Mouse (Mus musculus) midbrain, postnatal 0 days (tissue): ENCODE results near the gene Glb1l. TPM values are rescaled to one million over a fixed set of nuclear protein-coding genes. Genes with fewer than 3 reads are reported as not detected.
"Not testable (repeated sequence)": the region's sequence is repeated elsewhere in the genome, so short reads cannot be mapped to it uniquely, and the experiment has no call there.

Source experiments
- ATAC-seq: fragments of 200-750 bp; cut with Nextera tagmentation; 2 replicates; pipeline ENCODE4 v1.8.0; 2017; ENCODE audit warnings: moderate number of reproducible peaks, mild to moderate bottlenecking, moderate TSS enrichment, moderate library complexity; ENCODE audit not compliant: low FRiP score
- DNase-seq: peaks from one replicate; pipeline ENCODE4 v3.0.0-alpha.2; 2015; ENCODE audit warnings: low spot score
- H3K27ac ChIP-seq: fragments of 300-500 bp; sonication (generic); 2 replicates; pipeline ENCODE4 v1.5.1; 2014; ENCODE audit warnings: low read depth, mild to moderate bottlenecking, low read length, mixed read lengths
- H3K27me3 ChIP-seq: fragments of 300-500 bp; sonication (generic); 2 replicates; pipeline ENCODE4 v1.6.1; 2014; ENCODE audit warnings: low read length, control low read depth, mixed read lengths; ENCODE audit not compliant: insufficient read depth
- H3K36me3 ChIP-seq: fragments of 300-500 bp; sonication (generic); 2 replicates; pipeline ENCODE4 v1.6.1; 2014; ENCODE audit warnings: low read length, control low read depth, mixed read lengths; ENCODE audit not compliant: insufficient read depth
- H3K4me1 ChIP-seq: fragments of 300-500 bp; sonication (generic); 2 replicates; pipeline ENCODE4 v1.6.1; 2014; ENCODE audit warnings: mild to moderate bottlenecking, control low read depth, antibody characterized with exemption, low read length, mixed read lengths; ENCODE audit not compliant: insufficient read depth
- H3K4me2 ChIP-seq: fragments of 300-500 bp; sonication (generic); 2 replicates; pipeline ENCODE4 v1.6.1; 2014; ENCODE audit warnings: low read depth, mild to moderate bottlenecking, low read length, mixed read lengths; ENCODE audit not compliant: poor library complexity, severe bottlenecking
- H3K4me3 ChIP-seq: fragments of 300-500 bp; sonication (generic); 2 replicates; pipeline ENCODE4 v1.5.1; 2014; ENCODE audit warnings: low read depth, mild to moderate bottlenecking, low read length, moderate library complexity
- H3K9ac ChIP-seq: fragments of 300-500 bp; sonication (generic); replicated peaks from 2 replicates; pipeline ENCODE4 v1.6.1; 2014; ENCODE audit warnings: mild to moderate bottlenecking, low read length, moderate library complexity, mixed read lengths; ENCODE audit not compliant: poor library complexity, severe bottlenecking
- H3K9me3 ChIP-seq: fragments of 300-500 bp; sonication (generic); 2 replicates; pipeline ENCODE4 v1.6.1; 2016; ENCODE audit warnings: low read length, control low read depth
- CTCF ChIP-seq: IDR thresholded peaks from 2 replicates; pipeline ENCODE4 v1.5.1; 2016; ENCODE audit warnings: antibody characterized with exemption, mild to moderate bottlenecking
- WGBS: fragments of 180-500 bp; shearing (Covaris S2); extraction: QIAGEN DNeasy Blood & Tissue Kit; methylation state at CpG from one replicate; pipeline ENCODE4 v1.1.7; 2014; 5-methylcytosine and 5-hydroxymethylcytosine counted together
- polyA plus RNA-seq: library from polyadenylated mRNA; unstranded; fragments of >200 nt; fragmentation: Nextera tagmentation; extraction: Ambion mirVana; gene quantifications from 2 replicates; pipeline ENCODE4 v1.2.1, GENCODE M21; 2015
- total RNA-seq: library from RNA; depleted of rRNA; stranded (reverse); fragments of >200 nt; gene quantifications from 2 replicates; pipeline ENCODE4 v1.2.3, GENCODE M21; 2014

The Glb1l gene
- total and polyA plus RNA-seq, 2 experiments from 2014 or later: 18.3 to 18.4 TPM

GRCm38 (mm10) chr1:75234606-75235005 lies 24.0 kb upstream of the Glb1l start:
- H3K4me3 ChIP-seq: no peak overlapping the region
- no peaks in the 10 kb centered on the region for H3K9me3 ChIP-seq
- peak overlapping the region; percentile 12; the same call in 1 of the 2 replicates for H3K4me2 ChIP-seq
- H3K27ac ChIP-seq: no peak overlapping the region
- DNase-seq (peak; percentile 87), ATAC-seq (no peak)
- no peaks in the 10 kb centered on the region for H3K4me1 ChIP-seq
- WGBS: under 1% methylated on average over 8 of the region's 8 CpGs
- peak; percentile 78 for TF ChIP-seq CTCF
- 0 out of 2 replicates have a peak overlapping the region, but pooled peaks have one; percentile 42 for H3K9ac ChIP-seq
- peaks cover 6% of the 10 kb centered on the region; the same call in 1 of the 2 replicates for H3K36me3 ChIP-seq
- no peaks in the 10 kb centered on the region for H3K27me3 ChIP-seq

GRCm38 (mm10) chr1:75232489-75232888 lies 21.9 kb upstream of the Glb1l start:
- DNase-seq, H3K27ac ChIP-seq, H3K9ac ChIP-seq, H3K4me2 ChIP-seq, ATAC-seq, H3K4me3 ChIP-seq, H3K27me3 ChIP-seq, H3K4me1 ChIP-seq, H3K9me3 ChIP-seq, H3K36me3 ChIP-seq: not testable (repeated sequence)
- 71% methylated on average over 4 of the region's 4 CpGs for WGBS

- Histone ChIP-seq H3K27me3 (no peaks in the 10 kb centered on the region), H3K4me1 (no peaks in the 10 kb centered on the region), H3K9me3 (no peaks in the 10 kb centered on the region), H3K9ac (no peak within 1 kb of the TSS), H3K27ac (no peak within 1 kb of the TSS), H3K4me3 (no peak within 1 kb of the TSS), H3K4me2 (no peak within 1 kb of the TSS), H3K36me3 (no peaks in the 10 kb centered on the region)
- no peak for TF ChIP-seq CTCF
- DNase-seq (no peak), ATAC-seq (no peak)
- WGBS: 74% methylated on average over 5 of the region's 5 CpGs
These were observed 21.1 kb upstream of the Glb1l start, which contains the start of gene A630095N17Rik for GRCm38 (mm10) chr1:75231664-75232152. A630095N17Rik (minus strand) TSS chr1:75232102.

- H3K9me3 ChIP-seq: no peaks in the 10 kb centered on the region
- no peak overlapping the region for H3K9ac ChIP-seq
- no peaks in the 10 kb centered on the region for H3K27me3 ChIP-seq
- no peak for TF ChIP-seq CTCF
- H3K4me2 ChIP-seq: no peak overlapping the region
- H3K27ac ChIP-seq: no peak overlapping the region
- WGBS: 79% methylated on average over 4 of the region's 4 CpGs
- H3K36me3 ChIP-seq: no peaks in the 10 kb centered on the region
- H3K4me1 ChIP-seq: no peaks in the 10 kb centered on the region
- no peak overlapping the region for H3K4me3 ChIP-seq
- DNase-seq (no peak), ATAC-seq (no peak)
These were observed 20.6 kb upstream of the Glb1l start for GRCm38 (mm10) chr1:75231224-75231623.

- DNase-seq (no peak), ATAC-seq (no peak)
- 74% methylated on average over 7 of the region's 7 CpGs for WGBS
- Histone ChIP-seq H3K9ac (no peak overlapping the region), H3K4me1 (no peaks in the 10 kb centered on the region), H3K27me3 (no peaks in the 10 kb centered on the region), H3K4me2 (no peak overlapping the region), H3K27ac (no peak overlapping the region), H3K4me3 (no peak overlapping the region), H3K9me3 (no peaks in the 10 kb centered on the region), H3K36me3 (no peaks in the 10 kb centered on the region)
- no peak for TF ChIP-seq CTCF
These were observed 19.9 kb upstream of the Glb1l start for GRCm38 (mm10) chr1:75230335-75230994.

- no peaks in the 10 kb centered on the region for H3K4me1 ChIP-seq
- no peak overlapping the region for H3K9ac ChIP-seq
- ATAC-seq (no peak), DNase-seq (no peak)
- H3K9me3 ChIP-seq: no peaks in the 10 kb centered on the region
- TF ChIP-seq CTCF: no peak
- H3K27me3 ChIP-seq: no peaks in the 10 kb centered on the region
- H3K27ac ChIP-seq: no peak overlapping the region
- WGBS: 81% methylated on average over 4 of the region's 4 CpGs
- H3K36me3 ChIP-seq: no peaks in the 10 kb centered on the region
- no peak overlapping the region for H3K4me2 ChIP-seq
- H3K4me3 ChIP-seq: no peak overlapping the region
These were observed 18.5 kb upstream of the Glb1l start for GRCm38 (mm10) chr1:75229158-75229557.
